ENCODE assay signal across 17 mouse cellular contexts in genomic region chr10:42095986-42096385, GRCm38 (mm10).
"Had no signal": no experiment of that assay in that cellular context is flagged by ENCODE, and none has a peak within 500 bp of the region (broad histone marks: within the 10 kb centered on the region; RNA-seq: fewer than 3 reads in every experiment).

No protein-coding gene starts in this region.

- H3K4me1 ChIP-seq: stomach, embryonic 15.5 days had no signal

- H3K36me3 ChIP-seq: neural tube, embryonic 12.5 days; neural tube, embryonic 13.5 days; neural tube, embryonic 15.5 days; stomach, embryonic 15.5 days had no signal

- H3K27me3 ChIP-seq: neural tube, embryonic 12.5 days; neural tube, embryonic 13.5 days; neural tube, embryonic 15.5 days; stomach, embryonic 15.5 days had no signal

- H3K9me3 ChIP-seq: neural tube, embryonic 12.5 days; neural tube, embryonic 13.5 days; neural tube, embryonic 15.5 days; stomach, embryonic 15.5 days had no signal

- DNase-seq: retina, postnatal 1 day; right cerebral cortex, adult 18-20 months; right cerebral cortex, postnatal 14 days; right cerebral cortex, postnatal 25 days; right cerebral cortex, postnatal 4 days; spleen, adult 18-20 months; thymus, adult 18-20 months; thymus, adult 2 months; thymus, postnatal 14 days; thymus, postnatal 25 days; thymus, postnatal 36 days; thymus, postnatal 4 days had no signal

- H3K4me3 ChIP-seq: neural tube, embryonic 12.5 days; neural tube, embryonic 13.5 days; neural tube, embryonic 15.5 days; stomach, embryonic 15.5 days had no signal

- H3K9ac ChIP-seq: neural tube, embryonic 12.5 days; neural tube, embryonic 13.5 days; neural tube, embryonic 15.5 days; stomach, embryonic 15.5 days had no signal

- H3K27ac ChIP-seq: neural tube, embryonic 12.5 days; neural tube, embryonic 13.5 days; neural tube, embryonic 15.5 days; stomach, embryonic 15.5 days; stomach, postnatal 0 days had no signal

- H3K4me2 ChIP-seq: neural tube, embryonic 12.5 days; neural tube, embryonic 13.5 days; neural tube, embryonic 15.5 days; stomach, embryonic 15.5 days had no signal
